Mouse (Mus musculus): ENCODE measurements at regions not wholly inside any gene's neighbourhood (a gene's known extent, or its start where the extent isn't known, plus 50 kb on each side); places are given as distances from the start of the nearest gene placed in this dataset.

GRCm38 (mm10) chr5:111789904-111790303 is 56.2 kb downstream of the Gm26897 start:
- in situ Hi-C loops (cut with MboI; ENCODE audit: unreplicated experiment in 2 of 2) = no loop called here

- in situ Hi-C loops (cut with MboI; ENCODE audit: unreplicated experiment in 2 of 2) = no loop called here
Measured at GRCm38 (mm10) chr5:111790527-111790926, 56.8 kb downstream of the Gm26897 start.

- in situ Hi-C loops (cut with MboI; ENCODE audit: unreplicated experiment in 2 of 2) = no loop called here
Measured at GRCm38 (mm10) chr5:111791089-111791561, 57.4 kb downstream of the Gm26897 start.

GRCm38 (mm10) chr5:111792746-111793145 is 59.0 kb downstream of the Gm26897 start:
- in situ Hi-C loops (cut with MboI; ENCODE audit: unreplicated experiment in 2 of 2) = no loop called here

GRCm38 (mm10) chr5:111793178-111793577 is 59.5 kb downstream of the Gm26897 start:
- in situ Hi-C loops (cut with MboI; ENCODE audit: unreplicated experiment in 2 of 2) = no loop called here

- in situ Hi-C loops (cut with MboI; ENCODE audit: unreplicated experiment in 2 of 2) = no loop called here
Measured at GRCm38 (mm10) chr5:111796889-111797288, 63.2 kb downstream of the Gm26897 start.

- in situ Hi-C loops (cut with MboI; ENCODE audit: unreplicated experiment in 2 of 2) = no loop called here
Measured at GRCm38 (mm10) chr5:111799700-111800311, 66.1 kb downstream of the Gm26897 start.

GRCm38 (mm10) chr5:111800511-111800910 is 66.8 kb downstream of the Gm26897 start:
- in situ Hi-C loops (cut with MboI; ENCODE audit: unreplicated experiment in 2 of 2) = no loop called here

- in situ Hi-C loops (cut with MboI; ENCODE audit: unreplicated experiment in 2 of 2) = no loop called here
Measured at GRCm38 (mm10) chr5:111801051-111801450, 67.3 kb downstream of the Gm26897 start.

- in situ Hi-C loops (cut with MboI; ENCODE audit: unreplicated experiment in 2 of 2) = no loop called here
Measured at GRCm38 (mm10) chr5:111804542-111804941, 70.8 kb downstream of the Gm26897 start.

GRCm38 (mm10) chr5:111805150-111805549 is 71.4 kb downstream of the Gm26897 start:
- in situ Hi-C loops (cut with MboI; ENCODE audit: unreplicated experiment in 2 of 2) = no loop called here

- in situ Hi-C loops (cut with MboI; ENCODE audit: unreplicated experiment in 2 of 2) = no loop called here
Measured at GRCm38 (mm10) chr5:111805761-111806191, 72.1 kb downstream of the Gm26897 start.

- in situ Hi-C loops (cut with MboI; ENCODE audit: unreplicated experiment in 2 of 2) = no loop called here
Measured at GRCm38 (mm10) chr5:111810079-111810808, 76.5 kb downstream of the Gm26897 start.

- in situ Hi-C loops (cut with MboI; ENCODE audit: unreplicated experiment in 2 of 2) = no loop called here
Measured at GRCm38 (mm10) chr5:111812581-111812980, 78.9 kb downstream of the Gm26897 start.

GRCm38 (mm10) chr5:111813090-111813753 is 79.5 kb downstream of the Gm26897 start:
- in situ Hi-C loops (cut with MboI; ENCODE audit: unreplicated experiment in 2 of 2) = no loop called here

GRCm38 (mm10) chr5:111814893-111815760 is 81.4 kb downstream of the Gm26897 start:
- in situ Hi-C loops (cut with MboI; ENCODE audit: unreplicated experiment in 2 of 2) = no loop called here

GRCm38 (mm10) chr5:111820963-111821362 is 87.2 kb downstream of the Gm26897 start:
- in situ Hi-C loops (cut with MboI; ENCODE audit: unreplicated experiment in 2 of 2) = no loop called here

- in situ Hi-C loops (cut with MboI; ENCODE audit: unreplicated experiment in 2 of 2) = no loop called here
Measured at GRCm38 (mm10) chr5:111822882-111823281, 89.2 kb downstream of the Gm26897 start.

- in situ Hi-C loops (cut with MboI; ENCODE audit: unreplicated experiment in 2 of 2) = no loop called here
Measured at GRCm38 (mm10) chr5:111823420-111823819, 89.7 kb downstream of the Gm26897 start.

- in situ Hi-C loops (cut with MboI; ENCODE audit: unreplicated experiment in 2 of 2) = no loop called here
Measured at GRCm38 (mm10) chr5:111823842-111824241, 90.1 kb downstream of the Gm26897 start.

Data from v-Abl transformed pro-B cells (cell line).